Mouse (Mus musculus) lung, adult 2 months (tissue): Measurements from ENCODE around the gene Spata20. TPM values are rescaled to one million over a fixed set of nuclear protein-coding genes. Genes with fewer than 3 reads are reported as not detected.
A peak's percentile ranks its signal among the peaks of the same experiment; 100 is the strongest.

ENCODE experiments used
- DNase-seq: peaks from one replicate; pipeline ENCODE4 v3.0.0; 2022
- H3K4me1 ChIP-seq: fragments of 200-500 bp; 2 replicates; pipeline ENCODE4 v1.6.1; 2011; ENCODE audit warnings: low read length; ENCODE audit not compliant: control insufficient read depth, insufficient read depth
- H3K4me3 ChIP-seq: fragments of 200-500 bp; replicated peaks from 2 replicates; pipeline ENCODE3; 2011; ENCODE audit warnings: low read depth, mild to moderate bottlenecking, control low read depth, low read length; ENCODE audit errors: extremely low read depth
- CTCF ChIP-seq: fragments of 200-500 bp; IDR thresholded peaks from 2 replicates; pipeline ENCODE4 v1.5.1; 2011; ENCODE audit warnings: mild to moderate bottlenecking, low read length, control low read depth; ENCODE audit not compliant: insufficient read depth
- POLR2A ChIP-seq: fragments of 200-500 bp; IDR thresholded peaks from 2 replicates; pipeline ENCODE4 v1.6.1; 2011; ENCODE audit warnings: low read depth, mild to moderate bottlenecking, control low read depth, low read length, borderline replicate concordance; ENCODE audit errors: extremely low read depth
- WGBS: fragments of 180-500 bp; shearing (Covaris S2); methylation state at CpG from one replicate; pipeline ENCODE4 v1.1.7; 2018; 5-methylcytosine and 5-hydroxymethylcytosine counted together
- polyA plus RNA-seq: library from polyadenylated mRNA; depleted of rRNA; stranded (reverse); fragments of >200 nt; gene quantifications from 2 replicates; pipeline ENCODE4 v1.2.3, GENCODE M21; 2012

The Spata20 gene
- polyA plus RNA-seq, 1 experiment, result 0.70 TPM

- DNase-seq, result peak; percentile 71
- Histone ChIP-seq H3K4me1 (peaks cover 5% of the 10 kb centered on the region), H3K4me3 (peak within 1 kb of the TSS; percentile 70)
- 2% methylated on average over 26 of the region's 26 CpGs for WGBS
- TF ChIP-seq POLR2A, result peak; percentile 66; the same call in 1 of the 2 replicates
- no peak for TF ChIP-seq CTCF
These were observed 13.7 kb upstream of the Spata20 start, which contains the start of gene Epn3 for GRCm38 (mm10) chr11:94499661-94500152. Gene Epn3, minus strand, starts transcription at chr11:94499974.

GRCm38 (mm10) chr11:94499035-94499434, 13.1 kb upstream of the Spata20 start:
- no peak for TF ChIP-seq POLR2A
- WGBS, result 3% methylated on average over 2 of the region's 2 CpGs
- Histone ChIP-seq H3K4me3 (peak overlapping the region; percentile 63), H3K4me1 (peaks cover 5% of the 10 kb centered on the region)
- DNase-seq, result no peak

GRCm38 (mm10) chr11:94498093-94498996, 12.4 kb upstream of the Spata20 start:
- TF ChIP-seq POLR2A, result no peak; the same call in 1 of the 2 replicates
- TF ChIP-seq CTCF, result no peak
- peak; percentile 72 for DNase-seq
- 24% methylated on average over 19 of the region's 19 CpGs for WGBS
- peaks cover 5% of the 10 kb centered on the region for H3K4me1 ChIP-seq
- H3K4me3 ChIP-seq, result peak overlapping the region; percentile 65

- TF ChIP-seq POLR2A, result no peak
- TF ChIP-seq CTCF, result no peak
- Histone ChIP-seq H3K4me1 (peaks cover 8% of the 10 kb centered on the region), H3K4me3 (no peak overlapping the region)
- 75% methylated on average over 3 of the region's 3 CpGs for WGBS
- DNase-seq, result peak; percentile 62
These were observed 9.4 kb upstream of the Spata20 start for GRCm38 (mm10) chr11:94495415-94495814.

GRCm38 (mm10) chr11:94491749-94492099, 5.7 kb upstream of the Spata20 start:
- Histone ChIP-seq H3K4me1 (peaks cover 8% of the 10 kb centered on the region; the same call in 1 of the 2 replicates), H3K4me3 (no peak overlapping the region)
- WGBS, result 48% methylated on average over 7 of the region's 7 CpGs
- TF ChIP-seq POLR2A (no peak), CTCF (no peak)
- DNase-seq, result no peak

- no peak overlapping the region for H3K4me3 ChIP-seq
- WGBS, result 14% methylated on average over 52 of the region's 55 CpGs
- peaks cover 8% of the 10 kb centered on the region; the same call in 1 of the 2 replicates for H3K4me1 ChIP-seq
- TF ChIP-seq CTCF (no peak), POLR2A (no peak)
- no peak for DNase-seq
These were observed 5.2 kb upstream of the Spata20 start for GRCm38 (mm10) chr11:94491035-94491748.

GRCm38 (mm10) chr11:94489745-94490144, 3.8 kb upstream of the Spata20 start:
- Histone ChIP-seq H3K4me3 (no peak overlapping the region), H3K4me1 (peaks cover 8% of the 10 kb centered on the region; the same call in 1 of the 2 replicates)
- TF ChIP-seq POLR2A, result no peak; the same call in 1 of the 2 replicates
- TF ChIP-seq CTCF, result no peak
- DNase-seq, result no peak
- 42% methylated on average over 4 of the region's 4 CpGs for WGBS

GRCm38 (mm10) chr11:94488767-94489533, 3.0 kb upstream of the Spata20 start:
- DNase-seq, result no peak
- Histone ChIP-seq H3K4me3 (no peak overlapping the region), H3K4me1 (peaks cover 8% of the 10 kb centered on the region; the same call in 1 of the 2 replicates)
- TF ChIP-seq POLR2A, result no peak
- no peak for TF ChIP-seq CTCF
- 78% methylated on average over 11 of the region's 11 CpGs for WGBS

GRCm38 (mm10) chr11:94485223-94485622, 756 bp downstream of the Spata20 start:
- TF ChIP-seq POLR2A (no peak), CTCF (no peak)
- Histone ChIP-seq H3K4me1 (0 out of 2 replicates have a peak, but pooled peaks cover 2% of the 10 kb centered on the region), H3K4me3 (no peak overlapping the region)
- WGBS, result 56% methylated on average over 5 of the region's 5 CpGs
- no peak for DNase-seq
